Mouse (Mus musculus) kidney, postnatal 36 days (tissue): ENCODE measurements around the gene Gpatch1.

Experiments
- DNase-seq, 2 experiments: peaks; one replicate each; pipeline ENCODE4 v3.0.0; 2021 to 2022; ENCODE audit warnings: mixed read lengths in 2 of 2

Gene Gpatch1

DNA sequence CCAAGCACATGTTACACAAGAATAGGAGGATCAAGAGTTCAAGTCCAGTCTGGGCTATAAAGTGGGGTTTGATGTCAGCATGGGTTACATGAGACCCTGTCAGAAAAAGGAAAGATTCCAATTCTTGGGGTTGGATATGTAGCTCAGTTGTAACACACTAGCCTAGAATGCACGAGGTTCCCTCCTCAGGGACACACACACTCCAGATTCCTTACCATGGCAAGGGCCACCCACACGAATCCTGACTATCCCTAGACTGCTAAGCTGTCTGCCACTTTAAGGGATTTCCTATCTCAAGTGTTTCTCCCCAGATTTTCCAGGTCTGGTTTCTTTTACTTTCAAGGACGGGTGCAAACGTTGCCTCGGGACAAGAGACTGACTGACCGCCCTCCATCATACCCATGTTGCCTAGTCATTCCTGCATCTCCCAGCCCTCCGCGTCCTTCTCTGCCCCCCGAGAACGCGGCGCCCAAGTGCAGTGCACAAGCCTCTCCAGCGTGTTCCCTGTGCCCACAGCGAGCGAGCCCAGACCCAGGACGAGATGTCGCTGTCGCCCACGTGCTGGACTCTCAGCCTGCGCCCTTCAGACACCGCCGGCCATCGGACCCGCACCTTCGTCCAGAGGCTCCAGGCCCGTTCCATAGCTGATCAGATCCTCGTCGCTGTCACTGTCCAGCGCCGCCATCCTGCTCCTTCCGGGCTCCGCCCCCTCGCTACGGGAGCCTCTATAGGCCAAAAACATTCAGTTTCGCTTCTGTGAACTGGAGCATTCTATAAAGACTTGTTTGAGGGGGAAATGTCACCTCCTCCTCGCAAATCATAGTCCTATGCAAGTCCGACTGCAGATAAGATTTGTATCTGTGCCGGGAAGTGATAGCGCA, at the start of gene Gpatch1:
Gene Gpatch1 (minus strand): TSS at position 712 of the 881 bp plus-strand sequence.
- peak; percentile 95 to 98 for DNase-seq

DNA sequence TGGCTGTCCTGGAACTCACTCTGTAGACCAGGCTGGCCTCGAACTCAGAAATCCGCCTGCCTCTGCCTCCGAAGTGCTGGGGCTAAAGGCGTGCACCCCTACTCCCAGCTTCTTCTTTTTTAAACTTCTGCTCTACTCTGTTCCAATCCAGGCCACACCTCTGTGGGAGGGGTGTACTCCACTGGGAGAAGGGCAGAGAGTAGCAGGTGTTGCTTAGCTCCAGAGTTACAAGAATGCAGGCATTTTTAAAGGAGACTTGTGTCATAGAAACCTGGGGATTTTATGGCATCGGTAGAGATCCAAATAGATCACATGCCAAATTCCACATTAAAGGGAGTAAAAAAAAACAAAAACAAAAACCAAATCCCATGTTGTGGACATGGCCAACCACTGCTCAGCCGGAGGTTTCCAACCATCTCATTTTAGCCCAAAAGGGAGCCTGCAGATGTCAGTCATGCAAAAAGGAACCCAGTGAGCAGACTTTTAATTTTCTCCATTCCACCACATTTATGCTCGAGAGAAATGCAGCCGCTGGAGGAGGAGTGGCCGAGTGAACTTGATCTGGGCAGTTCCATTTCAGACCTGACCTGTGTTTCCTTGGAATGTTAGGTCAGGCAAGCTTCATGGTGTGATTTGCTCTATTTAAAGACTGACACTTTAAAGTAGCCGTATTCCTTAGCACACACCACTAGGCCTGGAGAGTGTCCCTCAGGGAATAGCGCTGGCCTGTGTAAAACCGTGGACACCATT, 47.1 kb upstream of the Gpatch1 start:
- DNase-seq = peak; percentile 59 to 64

DNA sequence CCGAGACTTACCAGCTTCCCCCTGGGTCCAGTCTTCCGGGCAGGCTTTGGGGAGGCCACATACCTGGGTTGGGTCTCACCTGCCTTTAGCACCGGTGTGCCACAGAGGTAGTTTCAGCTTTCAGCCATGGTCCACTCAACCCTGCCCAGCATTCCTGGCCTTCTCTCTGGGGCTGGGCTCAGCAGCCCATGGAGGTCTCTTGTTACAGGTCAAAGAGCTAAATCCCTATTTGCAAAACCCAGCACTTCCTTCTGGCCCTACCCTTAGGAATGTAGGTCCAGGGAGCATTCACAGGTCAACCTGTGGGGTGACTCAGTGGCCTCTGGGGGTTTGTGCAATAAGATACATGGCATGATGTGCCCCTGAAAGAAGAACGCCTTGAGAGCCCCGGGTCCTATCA, 44.6 kb upstream of the Gpatch1 start:
- DNase-seq = peak in 1 of 2 experiments; percentile 38

DNA sequence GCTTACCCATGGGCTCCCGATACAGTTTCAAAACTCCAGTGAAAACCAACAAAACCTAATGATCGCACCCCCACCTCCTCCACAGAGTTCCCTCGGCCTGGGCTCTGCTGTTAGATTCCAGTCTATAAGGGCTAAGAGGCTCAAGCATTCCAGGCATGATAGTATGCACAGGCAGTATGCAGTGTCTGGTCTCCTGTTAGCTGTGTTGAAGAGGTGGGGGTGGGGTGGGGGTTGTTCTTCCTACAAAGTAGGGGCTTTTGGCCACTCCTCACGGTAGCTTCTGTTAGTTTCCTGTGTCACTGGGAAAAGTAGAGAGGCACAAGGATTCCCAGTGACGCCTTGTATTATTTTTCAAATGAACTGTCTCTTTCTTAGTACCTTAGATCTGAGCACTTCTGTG, 44.0 kb upstream of the Gpatch1 start:
- DNase-seq = no peak

- no peak for DNase-seq
Observed at GRCm38 (mm10) chr7:35357621-35358020, 39.4 kb upstream of the Gpatch1 start.

DNA sequence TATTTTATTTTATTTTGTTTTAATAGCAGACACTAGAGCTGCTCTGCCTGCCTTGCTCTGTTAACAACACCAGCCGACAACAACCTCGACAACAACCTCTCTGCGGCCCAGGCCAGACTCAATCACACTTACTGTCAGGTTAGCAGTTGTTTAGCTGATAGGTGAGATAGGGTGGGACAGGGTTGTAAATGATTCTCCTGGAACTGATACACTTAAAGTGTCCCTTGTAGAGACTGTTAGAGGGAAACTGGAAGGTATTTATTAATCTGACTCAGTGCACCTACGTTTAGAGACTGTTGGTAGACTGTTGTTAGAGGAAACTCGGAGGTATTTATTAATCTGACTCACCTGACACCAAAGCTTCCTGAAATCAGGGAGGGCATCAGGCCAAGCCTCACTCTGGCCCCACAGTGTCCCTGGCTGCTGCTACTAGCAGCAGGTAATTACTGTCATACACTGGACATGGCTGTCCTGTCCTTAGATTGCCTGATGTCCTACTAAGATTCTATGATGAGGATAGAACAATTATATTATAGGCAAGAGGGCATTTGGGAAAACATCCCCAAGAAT, 37.1 kb upstream of the Gpatch1 start:
- peak; percentile 66 to 72 for DNase-seq

- DNase-seq = no peak
Observed at GRCm38 (mm10) chr7:35353306-35353705, 35.1 kb upstream of the Gpatch1 start.

- DNase-seq = no peak
Observed at GRCm38 (mm10) chr7:35351155-35351554, 32.9 kb upstream of the Gpatch1 start.

DNA sequence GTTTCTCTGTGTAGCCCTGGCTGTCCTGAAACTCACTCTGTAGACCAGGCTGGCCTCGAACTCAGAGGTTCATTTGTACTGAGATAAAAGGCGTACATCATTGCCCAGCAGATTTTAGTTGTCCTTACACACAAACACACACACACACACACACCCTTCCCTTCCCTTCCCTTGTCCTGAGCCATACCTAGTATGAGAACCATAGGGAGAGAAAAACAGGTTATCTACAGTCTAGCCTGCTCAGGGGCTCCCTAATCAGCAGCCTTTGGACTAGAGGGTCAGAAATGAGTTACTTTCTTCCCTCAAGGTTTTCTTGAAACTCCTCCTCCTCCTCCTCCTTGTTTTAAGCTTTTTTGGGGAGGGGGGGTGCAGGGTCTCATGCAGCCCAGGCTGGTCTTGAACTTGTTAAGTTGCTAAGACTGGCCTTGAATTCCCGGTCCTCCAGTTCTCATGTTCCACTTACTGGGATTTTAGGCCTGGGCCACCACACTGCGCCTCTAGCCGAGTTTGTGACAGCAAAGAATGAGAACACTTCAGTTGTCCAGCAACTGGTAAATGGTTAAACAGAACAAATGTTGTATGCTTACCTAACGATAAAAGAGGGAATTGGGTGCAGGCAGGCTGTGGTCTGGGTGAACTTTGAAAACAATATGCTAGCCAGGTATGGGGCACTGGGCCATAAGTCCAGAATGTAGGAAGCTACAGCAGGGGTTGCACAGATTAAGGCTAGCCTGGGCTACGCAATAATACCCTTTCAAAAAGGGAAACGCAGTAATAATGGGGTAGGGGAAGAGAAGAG, 31.8 kb upstream of the Gpatch1 start:
- DNase-seq = peak; percentile 45 to 72

GRCm38 (mm10) chr7:35349022-35349421, 30.8 kb upstream of the Gpatch1 start:
- no peak for DNase-seq

GRCm38 (mm10) chr7:35347918-35348700, 29.9 kb upstream of the Gpatch1 start:
- no peak for DNase-seq

DNA sequence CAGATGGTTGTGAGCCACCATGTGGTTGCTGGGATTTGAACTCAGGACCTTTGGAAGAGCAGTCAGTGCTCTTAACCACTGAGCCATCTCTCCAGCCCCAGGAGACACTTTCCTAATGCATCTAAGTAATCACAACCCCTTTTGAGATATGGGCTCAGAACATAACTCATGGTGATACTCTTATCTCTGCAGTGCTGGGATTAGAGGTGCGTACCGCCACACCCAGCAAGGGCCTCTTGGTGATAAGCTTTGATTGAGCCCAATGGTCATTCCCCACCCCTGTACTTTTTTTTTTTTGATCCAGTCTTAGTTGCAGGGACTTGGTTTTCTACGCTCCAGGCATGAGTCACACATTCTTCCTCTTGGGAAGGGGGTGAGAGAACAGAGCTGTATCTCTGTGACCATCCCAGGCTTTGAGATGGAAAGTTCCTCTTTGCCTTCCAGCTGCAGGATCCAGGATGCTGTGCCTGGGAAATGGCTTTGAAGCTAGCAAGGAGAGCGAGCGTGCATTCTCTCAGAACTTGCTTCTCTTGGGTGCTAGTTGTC, 26.6 kb upstream of the Gpatch1 start:
- no peak for DNase-seq

GRCm38 (mm10) chr7:35342498-35342897, 24.3 kb upstream of the Gpatch1 start:
- DNase-seq = no peak

DNA sequence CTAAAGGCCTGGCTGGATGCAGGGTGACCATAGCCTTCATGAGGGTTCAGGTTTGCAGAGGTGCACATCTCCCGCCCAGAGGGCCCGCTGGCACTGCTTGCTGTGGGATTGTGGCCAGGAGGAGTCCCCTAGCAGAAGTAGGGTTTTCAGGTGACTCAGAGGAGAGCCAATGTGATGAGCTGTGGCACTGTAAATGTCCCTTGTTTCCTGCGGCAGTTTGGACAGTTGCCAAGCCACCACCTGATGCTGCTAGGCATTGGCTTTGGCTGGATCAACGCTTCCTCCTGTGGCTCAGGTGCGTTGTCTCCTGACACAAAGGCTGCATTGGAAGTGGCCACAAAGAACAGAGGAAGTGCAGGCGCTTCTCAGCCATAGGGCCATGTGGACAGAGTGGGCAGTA, 23.0 kb upstream of the Gpatch1 start:
- DNase-seq = no peak

GRCm38 (mm10) chr7:35340196-35340595, 22.0 kb upstream of the Gpatch1 start:
- no peak for DNase-seq

DNA sequence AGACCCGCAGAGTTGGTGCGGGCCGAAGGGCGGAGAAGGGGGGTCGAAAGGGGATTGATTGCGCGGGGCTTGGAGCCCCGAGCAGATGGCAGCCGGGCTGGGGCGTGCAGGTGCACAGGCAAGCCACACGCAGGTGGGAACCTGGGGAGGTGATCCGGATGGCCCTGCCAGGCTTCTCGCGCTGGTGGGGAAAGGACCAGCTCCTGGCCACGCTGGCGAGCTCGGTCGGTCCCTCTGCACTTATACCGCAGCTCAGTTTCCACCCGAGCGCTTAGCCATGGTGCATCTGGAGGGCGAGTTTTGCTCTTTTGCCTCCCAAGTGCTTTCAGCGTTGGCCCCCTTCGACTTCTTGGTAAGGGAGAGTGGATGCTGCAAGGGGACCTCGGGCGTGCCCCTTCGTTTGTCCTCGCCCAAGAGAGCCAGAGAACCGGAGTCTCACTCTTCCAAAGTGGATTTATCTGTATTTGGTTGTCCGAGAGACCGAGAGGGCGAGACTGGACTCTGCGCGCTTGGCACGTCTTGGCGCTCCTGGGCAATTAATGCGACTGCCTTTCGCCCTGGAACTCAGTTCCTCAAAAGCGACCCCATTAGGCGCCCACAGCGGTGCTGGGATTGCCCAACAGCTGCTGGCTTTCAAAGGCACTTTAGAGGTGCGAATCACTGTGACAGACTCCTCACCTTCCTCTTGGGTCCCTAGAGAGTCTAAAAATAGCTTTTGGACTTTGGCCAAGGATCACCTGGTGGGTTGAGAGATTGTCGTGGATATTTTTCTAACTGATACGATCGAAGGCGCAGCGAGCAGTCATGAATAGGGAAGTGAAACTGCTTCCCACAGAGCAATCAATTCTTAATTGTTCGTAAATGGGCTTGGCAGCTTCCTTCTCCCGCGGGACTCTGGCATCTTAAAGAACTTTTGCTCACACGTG, 16.6 kb upstream of the Gpatch1 start:
- DNase-seq = peak; percentile 58 to 69

- peak; percentile 100 for DNase-seq
Observed at GRCm38 (mm10) chr7:35333692-35334526, 15.7 kb upstream of the Gpatch1 start, which contains the start of gene Rhpn2. Rhpn2 (plus strand) TSS chr7:35334170.

DNA sequence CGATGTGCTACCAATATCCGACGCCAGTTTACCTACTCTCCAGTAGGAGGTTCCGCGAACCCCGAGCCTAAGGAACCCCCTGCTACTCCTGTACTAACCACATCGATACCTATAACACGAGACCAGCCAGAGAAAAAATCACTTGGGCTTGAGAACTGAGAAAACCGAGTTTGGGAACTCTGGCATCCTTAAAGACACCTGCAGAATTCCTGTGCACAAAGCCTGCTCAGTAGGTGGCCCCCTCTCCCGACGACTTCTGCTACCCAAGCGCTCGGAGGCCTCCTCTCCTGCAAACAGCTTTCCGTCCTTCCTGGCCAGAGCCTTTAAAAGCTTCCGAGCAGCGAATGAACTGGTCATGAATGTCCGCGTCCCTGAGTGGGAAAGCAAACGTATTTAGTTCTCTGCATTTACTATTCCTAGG, 15.0 kb upstream of the Gpatch1 start:
- peak; percentile 72 to 76 for DNase-seq

- peak; percentile 57 to 83 for DNase-seq
Observed at GRCm38 (mm10) chr7:35331590-35331989, 13.3 kb upstream of the Gpatch1 start.
